Mouse (Mus musculus) lung, postnatal 0 days (tissue): ENCODE results near the gene Cep89. TPM values are rescaled to one million over a fixed set of nuclear protein-coding genes. Genes with fewer than 3 reads are reported as not detected.

Source experiments
- ATAC-seq: fragments of 200-750 bp; cut with Nextera tagmentation; 2 replicates; pipeline ENCODE4 v1.8.0; 2017; ENCODE audit warnings: moderate library complexity
- DNase-seq: peaks from one replicate; pipeline ENCODE4 v3.0.0-alpha.2; 2016; ENCODE audit warnings: low spot score
- H3K27ac ChIP-seq: fragments of 300-500 bp; sonication (generic); 2 replicates; pipeline ENCODE4 v1.5.1; 2014; ENCODE audit warnings: antibody characterized with exemption, mild to moderate bottlenecking, low read length, mixed read lengths
- H3K27me3 ChIP-seq: fragments of 300-500 bp; sonication (generic); replicated peaks from 2 replicates; pipeline ENCODE4 v1.6.1; 2014; ENCODE audit warnings: low read length, mixed read lengths; ENCODE audit not compliant: insufficient read depth
- H3K36me3 ChIP-seq: fragments of 300-500 bp; sonication (generic); 2 replicates; pipeline ENCODE4 v1.6.1; 2014; ENCODE audit warnings: low read length, mixed read lengths; ENCODE audit not compliant: insufficient read depth
- H3K4me1 ChIP-seq: fragments of 300-500 bp; sonication (generic); 2 replicates; pipeline ENCODE4 v1.6.1; 2014; ENCODE audit warnings: antibody characterized with exemption, low read depth, low read length, mixed read lengths; ENCODE audit not compliant: insufficient read depth
- H3K4me2 ChIP-seq: fragments of 300-500 bp; sonication (generic); replicated peaks from 2 replicates; pipeline ENCODE4 v1.6.1; 2014; ENCODE audit warnings: low read depth, mild to moderate bottlenecking, low read length, moderate library complexity, mixed read lengths
- H3K4me3 ChIP-seq: fragments of 300-500 bp; sonication (generic); 2 replicates; pipeline ENCODE4 v1.5.1; 2014; ENCODE audit warnings: low read depth, low read length
- H3K9ac ChIP-seq: fragments of 300-500 bp; sonication (generic); replicated peaks from 2 replicates; pipeline ENCODE4 v1.6.1; 2014; ENCODE audit warnings: low read depth, mild to moderate bottlenecking
- H3K9me3 ChIP-seq: fragments of 300-500 bp; sonication (generic); 2 replicates; pipeline ENCODE4 v1.6.1; 2016; ENCODE audit warnings: low read length, mixed read lengths
- CTCF ChIP-seq: IDR thresholded peaks from 2 replicates; pipeline ENCODE4 v1.5.1; 2016; ENCODE audit warnings: antibody characterized with exemption, mild to moderate bottlenecking
- EP300 ChIP-seq: IDR thresholded peaks from 2 replicates; pipeline ENCODE4 v1.6.1; 2016; ENCODE audit warnings: antibody characterized with exemption, mild to moderate bottlenecking, control low read depth
- WGBS: fragments of 180-500 bp; shearing (Covaris S2); extraction: QIAGEN DNeasy Blood & Tissue Kit; methylation state at CpG from one replicate; pipeline ENCODE4 v1.1.7; 2014; 5-methylcytosine and 5-hydroxymethylcytosine counted together
- polyA plus RNA-seq: library from polyadenylated mRNA; unstranded; fragments of >200 nt; fragmentation: Nextera tagmentation; extraction: Ambion mirVana; gene quantifications from 2 replicates; pipeline ENCODE4 v1.2.1, GENCODE M21; 2015

Gene Cep89
- polyA plus RNA-seq, 1 experiment from 2014 or later: 10.7 TPM

GRCm38 (mm10) chr7:35353306-35353705, 43.5 kb upstream of the Cep89 start:
- no peak overlapping the region for H3K4me2 ChIP-seq
- no peak for ATAC-seq
- H3K36me3 ChIP-seq: no peaks in the 10 kb centered on the region
- WGBS: 93% methylated on average over 15 of the region's 15 CpGs
- H3K27me3 ChIP-seq: no peaks in the 10 kb centered on the region
- no peak overlapping the region for H3K4me3 ChIP-seq
- H3K9me3 ChIP-seq: no peaks in the 10 kb centered on the region
- no peak overlapping the region for H3K9ac ChIP-seq
- no peaks in the 10 kb centered on the region for H3K4me1 ChIP-seq
- no peak overlapping the region for H3K27ac ChIP-seq
- TF ChIP-seq CTCF (no peak), EP300 (no peak)
- DNase-seq: no peak

GRCm38 (mm10) chr7:35355303-35355872, 41.4 kb upstream of the Cep89 start:
- Histone ChIP-seq H3K27me3 (no peaks in the 10 kb centered on the region), H3K4me2 (no peak overlapping the region), H3K9me3 (no peaks in the 10 kb centered on the region), H3K9ac (no peak overlapping the region), H3K36me3 (no peaks in the 10 kb centered on the region), H3K27ac (no peak overlapping the region), H3K4me1 (no peaks in the 10 kb centered on the region), H3K4me3 (no peak overlapping the region)
- ATAC-seq (no peak), DNase-seq (no peak)
- WGBS: 38% methylated on average over 5 of the region's 5 CpGs
- no peak for TF ChIP-seq EP300
- no peak for TF ChIP-seq CTCF

- H3K4me1 ChIP-seq: peaks cover 3% of the 10 kb centered on the region; the same call in 1 of the 2 replicates
- H3K4me3 ChIP-seq: no peak overlapping the region
- ATAC-seq: no peak
- DNase-seq: no peak
- H3K36me3 ChIP-seq: no peaks in the 10 kb centered on the region
- TF ChIP-seq CTCF (no peak), EP300 (no peak)
- WGBS: 65% methylated on average over 12 of the region's 12 CpGs
- no peak overlapping the region for H3K27ac ChIP-seq
- H3K27me3 ChIP-seq: no peaks in the 10 kb centered on the region
- no peaks in the 10 kb centered on the region for H3K9me3 ChIP-seq
- H3K4me2 ChIP-seq: no peak overlapping the region
- H3K9ac ChIP-seq: no peak overlapping the region
Measured at GRCm38 (mm10) chr7:35357621-35358020, 39.2 kb upstream of the Cep89 start.

GRCm38 (mm10) chr7:35362253-35362652, 34.6 kb upstream of the Cep89 start:
- H3K27me3 ChIP-seq: no peaks in the 10 kb centered on the region
- H3K36me3 ChIP-seq: no peaks in the 10 kb centered on the region
- no peak for DNase-seq
- H3K4me3 ChIP-seq: no peak overlapping the region
- H3K4me1 ChIP-seq: peaks cover 3% of the 10 kb centered on the region; the same call in 1 of the 2 replicates
- no peak overlapping the region for H3K9ac ChIP-seq
- TF ChIP-seq CTCF: no peak
- TF ChIP-seq EP300: no peak
- no peak overlapping the region for H3K27ac ChIP-seq
- peak; percentile 35; the same call in 1 of the 2 replicates for ATAC-seq
- H3K9me3 ChIP-seq: no peaks in the 10 kb centered on the region
- WGBS: 53% methylated on average over 5 of the region's 5 CpGs
- H3K4me2 ChIP-seq: no peak overlapping the region

- H3K4me1 ChIP-seq: peaks cover 3% of the 10 kb centered on the region; the same call in 1 of the 2 replicates
- WGBS: 48% methylated on average over 5 of the region's 5 CpGs
- no peak overlapping the region for H3K4me3 ChIP-seq
- H3K27me3 ChIP-seq: no peaks in the 10 kb centered on the region
- no peak overlapping the region for H3K9ac ChIP-seq
- no peak for TF ChIP-seq EP300
- TF ChIP-seq CTCF: no peak
- no peak overlapping the region for H3K4me2 ChIP-seq
- no peak overlapping the region for H3K27ac ChIP-seq
- ATAC-seq: peak; percentile 69
- no peak for DNase-seq
- no peaks in the 10 kb centered on the region for H3K36me3 ChIP-seq
- H3K9me3 ChIP-seq: no peaks in the 10 kb centered on the region
Measured at GRCm38 (mm10) chr7:35362868-35363267, 34.0 kb upstream of the Cep89 start.

GRCm38 (mm10) chr7:35365161-35365910, 31.5 kb upstream of the Cep89 start:
- DNase-seq (no peak), ATAC-seq (peak; percentile 39; the same call in 1 of the 2 replicates)
- H3K9me3 ChIP-seq: no peaks in the 10 kb centered on the region
- no peak overlapping the region for H3K4me3 ChIP-seq
- no peak for TF ChIP-seq EP300
- TF ChIP-seq CTCF: no peak
- peaks cover 3% of the 10 kb centered on the region; the same call in 1 of the 2 replicates for H3K4me1 ChIP-seq
- H3K27ac ChIP-seq: no peak overlapping the region
- H3K27me3 ChIP-seq: no peaks in the 10 kb centered on the region
- no peak overlapping the region for H3K9ac ChIP-seq
- 61% methylated on average over 12 of the region's 12 CpGs for WGBS
- H3K36me3 ChIP-seq: no peaks in the 10 kb centered on the region
- H3K4me2 ChIP-seq: no peak overlapping the region
